Mouse (Mus musculus): ENCODE measurements around the gene Lcor. TPM values are rescaled to one million over a fixed set of nuclear protein-coding genes. Genes with fewer than 3 reads are reported as not detected.

Lcor gene
- polyA plus RNA-seq, 1 experiment = 0.19 TPM

- H3K27me3 ChIP-seq (replicated peaks) = no peaks in the 10 kb centered on the region
- H3K36me3 ChIP-seq (replicated peaks; ENCODE audit: low read length) = no peaks in the 10 kb centered on the region
- H3K9me3 ChIP-seq = no peaks in the 10 kb centered on the region
- H3K4me1 ChIP-seq = peaks cover 68% of the 10 kb centered on the region
- H3K4me3 ChIP-seq (replicated peaks) = no peak overlapping the region
- TF ChIP-seq FLI1 (IDR thresholded peaks at IDR 0.05; ENCODE audit: low read length) (no peak), GATA1 (IDR thresholded peaks at IDR 0.05; ENCODE audit: borderline replicate concordance, low read length) (no peak)
Observed at GRCm38 (mm10) chr19:41447166-41447565, 35.3 kb upstream of the Lcor start.

GRCm38 (mm10) chr19:41447760-41448159 is 34.7 kb upstream of the Lcor start:
- no peaks in the 10 kb centered on the region for H3K27me3 ChIP-seq (replicated peaks)
- TF ChIP-seq GATA1 (IDR thresholded peaks at IDR 0.05; ENCODE audit: borderline replicate concordance, low read length) = no peak
- TF ChIP-seq FLI1 (IDR thresholded peaks at IDR 0.05; ENCODE audit: low read length) = no peak

DNA sequence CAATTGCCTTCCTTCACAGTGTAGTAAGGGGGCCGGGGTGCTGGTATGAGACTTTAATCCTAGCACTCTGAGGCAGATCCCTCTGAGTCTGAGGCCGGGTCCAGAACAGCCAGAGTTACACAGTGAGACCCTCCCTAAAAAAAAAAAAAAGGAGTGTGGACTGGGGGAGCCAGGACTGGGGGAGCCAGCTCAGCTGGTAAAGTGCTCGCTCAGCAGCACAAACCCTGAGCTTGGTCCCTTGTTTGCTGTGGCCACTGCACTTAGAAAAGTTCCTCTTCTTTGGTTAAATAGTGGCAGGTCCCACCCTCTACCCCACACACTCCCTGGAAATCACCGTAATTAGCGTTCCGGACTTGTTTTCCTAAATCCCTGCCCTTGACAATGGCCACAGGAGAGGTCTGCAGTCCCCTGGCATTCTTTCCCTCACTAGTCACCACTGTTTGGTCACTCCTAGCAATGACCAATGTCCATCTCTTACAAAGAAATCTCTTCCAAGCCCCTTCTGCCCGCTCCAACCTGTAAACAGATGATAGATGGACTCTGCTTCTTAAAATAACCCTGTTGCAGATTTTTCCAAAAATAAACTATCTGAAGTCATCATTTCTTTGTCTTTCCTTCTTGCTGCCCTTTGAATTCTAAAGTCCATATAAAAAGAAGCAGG is 32.9 kb upstream of the Lcor start:
- H3K27me3 ChIP-seq (replicated peaks) = no peaks in the 10 kb centered on the region
- H3K4me1 ChIP-seq = peaks cover 66% of the 10 kb centered on the region
- H3K36me3 ChIP-seq (replicated peaks; ENCODE audit: low read length) = peaks cover 6% of the 10 kb centered on the region
- H3K9me3 ChIP-seq = peaks cover 8% of the 10 kb centered on the region
- no peak for TF ChIP-seq GATA1 (IDR thresholded peaks at IDR 0.05; ENCODE audit: borderline replicate concordance, low read length)
- no peak for TF ChIP-seq FLI1 (IDR thresholded peaks at IDR 0.05; ENCODE audit: low read length)
- no peak overlapping the region for H3K4me3 ChIP-seq (replicated peaks)

More at GRCm38 (mm10) chr19:41447760-41448159, 34.7 kb upstream of the Lcor start:
- no peaks in the 10 kb centered on the region for H3K9me3 ChIP-seq
- no peaks in the 10 kb centered on the region for H3K36me3 ChIP-seq (replicated peaks; ENCODE audit: low read length)
- no peak overlapping the region for H3K4me3 ChIP-seq (replicated peaks)
- peaks cover 68% of the 10 kb centered on the region for H3K4me1 ChIP-seq

DNA sequence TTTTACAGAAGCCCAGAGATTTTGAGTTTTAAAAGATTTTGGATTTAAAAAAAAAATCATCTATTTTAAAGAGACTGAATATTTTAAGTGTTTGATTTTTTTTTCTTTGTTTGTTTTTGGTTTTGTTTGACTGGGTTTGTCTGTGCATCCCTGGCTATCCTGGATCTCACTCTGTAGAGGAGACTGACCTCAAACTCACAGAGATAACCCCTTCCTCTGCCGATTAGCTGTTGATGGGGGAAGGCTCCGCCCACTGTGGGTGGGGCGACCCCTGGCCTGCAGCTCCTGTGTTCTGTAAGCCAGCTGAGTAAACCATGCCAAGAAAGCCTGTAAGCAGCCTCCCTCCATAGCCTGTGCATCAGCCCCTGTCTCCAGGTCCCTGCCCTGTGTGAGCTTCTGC is 30.3 kb upstream of the Lcor start:
- Histone ChIP-seq H3K4me3 (replicated peaks) (peak overlapping the region; percentile 50), H3K4me1 (peaks cover 60% of the 10 kb centered on the region)
- TF ChIP-seq FLI1 (IDR thresholded peaks at IDR 0.05; ENCODE audit: low read length) (no peak), GATA1 (IDR thresholded peaks at IDR 0.05; ENCODE audit: borderline replicate concordance, low read length) (no peak)

GRCm38 (mm10) chr19:41454601-41455000 is 27.8 kb upstream of the Lcor start:
- Histone ChIP-seq H3K4me3 (replicated peaks) (peak overlapping the region; percentile 85), H3K4me1 (peaks cover 62% of the 10 kb centered on the region), H3K36me3 (replicated peaks; ENCODE audit: low read length) (peaks cover 19% of the 10 kb centered on the region), H3K27me3 (replicated peaks) (no peaks in the 10 kb centered on the region), H3K9me3 (peaks cover 18% of the 10 kb centered on the region)
- no peak for TF ChIP-seq GATA1 (IDR thresholded peaks at IDR 0.05; ENCODE audit: borderline replicate concordance, low read length)
- no peak for TF ChIP-seq FLI1 (IDR thresholded peaks at IDR 0.05; ENCODE audit: low read length)

More for the DNA sequence above, 30.3 kb upstream of the Lcor start:
- H3K27me3 ChIP-seq (replicated peaks) = no peaks in the 10 kb centered on the region
- peaks cover 19% of the 10 kb centered on the region for H3K36me3 ChIP-seq (replicated peaks; ENCODE audit: low read length)
- H3K9me3 ChIP-seq = peaks cover 18% of the 10 kb centered on the region

GRCm38 (mm10) chr19:41455091-41455626 is 27.3 kb upstream of the Lcor start:
- peaks cover 58% of the 10 kb centered on the region for H3K4me1 ChIP-seq
- H3K36me3 ChIP-seq (replicated peaks; ENCODE audit: low read length) = peaks cover 19% of the 10 kb centered on the region
- H3K27me3 ChIP-seq (replicated peaks) = no peaks in the 10 kb centered on the region
- no peak for TF ChIP-seq FLI1 (IDR thresholded peaks at IDR 0.05; ENCODE audit: low read length)
- no peak for TF ChIP-seq GATA1 (IDR thresholded peaks at IDR 0.05; ENCODE audit: borderline replicate concordance, low read length)
- peaks cover 18% of the 10 kb centered on the region for H3K9me3 ChIP-seq
- H3K4me3 ChIP-seq (replicated peaks) = peak overlapping the region; percentile 85

DNA sequence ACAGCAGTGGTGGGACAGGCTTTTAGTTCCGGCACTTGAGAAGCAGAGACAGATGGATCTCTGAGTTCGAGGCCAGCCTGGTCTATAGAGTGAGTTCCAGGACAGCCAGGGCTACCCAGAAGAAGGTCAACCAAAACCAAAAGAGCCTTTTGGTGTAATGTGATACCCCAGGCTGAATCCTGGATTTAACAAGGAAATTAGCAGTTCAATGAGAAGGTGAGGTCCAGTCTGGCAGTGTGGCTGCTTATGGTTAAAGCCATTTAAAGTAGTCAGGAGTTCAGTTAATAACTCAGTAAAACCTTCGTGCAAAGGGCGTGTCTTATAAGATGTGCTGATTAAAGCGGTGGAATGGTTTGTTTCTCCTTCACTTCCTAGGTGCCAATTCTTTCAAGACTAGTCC is 25.3 kb upstream of the Lcor start:
- peaks cover 21% of the 10 kb centered on the region for H3K36me3 ChIP-seq (replicated peaks; ENCODE audit: low read length)
- no peak overlapping the region for H3K4me3 ChIP-seq (replicated peaks)
- H3K4me1 ChIP-seq = peaks cover 39% of the 10 kb centered on the region
- peaks cover 18% of the 10 kb centered on the region for H3K9me3 ChIP-seq
- no peaks in the 10 kb centered on the region for H3K27me3 ChIP-seq (replicated peaks)
- TF ChIP-seq FLI1 (IDR thresholded peaks at IDR 0.05; ENCODE audit: low read length) = no peak
- TF ChIP-seq GATA1 (IDR thresholded peaks at IDR 0.05; ENCODE audit: borderline replicate concordance, low read length) = no peak

DNA sequence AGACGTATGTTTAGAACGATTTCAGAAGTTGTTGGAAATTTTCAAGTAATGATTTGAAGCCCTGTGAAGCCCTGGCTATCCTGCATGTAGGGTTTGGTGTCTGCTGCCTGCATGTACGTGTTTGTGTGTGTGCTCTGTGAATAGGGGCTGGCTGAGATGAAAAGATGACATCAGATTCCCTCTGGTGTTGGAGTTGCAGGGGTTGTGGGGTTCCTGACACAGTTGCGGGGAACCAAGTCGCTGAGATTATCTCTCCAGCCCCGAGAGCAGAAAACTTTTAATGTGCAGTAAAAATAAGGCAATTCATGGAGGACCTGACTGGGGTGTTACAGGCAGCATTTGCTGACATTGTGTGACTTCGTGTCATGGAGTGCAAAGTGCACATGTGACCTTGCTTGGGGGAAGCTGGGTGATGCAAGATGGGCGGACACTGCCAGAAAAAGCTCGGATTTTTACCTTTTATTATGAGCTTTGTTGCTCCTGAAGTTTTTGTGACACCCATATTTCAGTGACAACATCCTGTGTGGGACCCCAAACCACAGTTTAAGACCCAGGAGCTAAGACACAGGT is 20.2 kb upstream of the Lcor start:
- peaks cover 12% of the 10 kb centered on the region for H3K4me1 ChIP-seq
- H3K9me3 ChIP-seq = no peaks in the 10 kb centered on the region
- no peaks in the 10 kb centered on the region for H3K27me3 ChIP-seq (replicated peaks)
- no peak overlapping the region for H3K4me3 ChIP-seq (replicated peaks)
- TF ChIP-seq GATA1 (IDR thresholded peaks at IDR 0.05; ENCODE audit: borderline replicate concordance, low read length) (no peak), FLI1 (IDR thresholded peaks at IDR 0.05; ENCODE audit: low read length) (no peak)
- H3K36me3 ChIP-seq (replicated peaks; ENCODE audit: low read length) = peaks cover 2% of the 10 kb centered on the region

DNA sequence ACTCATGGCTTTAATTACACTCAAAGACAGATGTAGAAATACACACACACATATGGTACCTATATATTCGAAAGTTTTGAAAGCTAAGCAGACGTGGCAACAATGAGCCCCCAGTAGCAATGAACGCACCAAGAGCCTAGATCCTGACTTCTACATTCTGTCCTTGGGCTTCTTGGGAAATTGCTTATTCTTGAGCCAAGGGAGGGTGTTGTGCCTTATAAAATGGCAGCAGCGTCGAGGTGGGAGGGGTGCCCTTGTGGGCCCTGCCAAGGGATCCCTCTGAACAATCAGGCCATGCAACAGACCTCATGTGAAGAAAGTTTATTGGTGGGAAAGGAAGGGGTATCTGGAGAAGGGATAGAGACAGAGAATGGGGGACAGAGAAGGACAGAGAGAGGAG is 18.6 kb upstream of the Lcor start:
- Histone ChIP-seq H3K36me3 (replicated peaks; ENCODE audit: low read length) (peaks cover 2% of the 10 kb centered on the region), H3K9me3 (no peaks in the 10 kb centered on the region), H3K4me3 (replicated peaks) (no peak overlapping the region), H3K4me1 (peaks cover 8% of the 10 kb centered on the region), H3K27me3 (replicated peaks) (no peaks in the 10 kb centered on the region)
- TF ChIP-seq FLI1 (IDR thresholded peaks at IDR 0.05; ENCODE audit: low read length) (no peak), GATA1 (IDR thresholded peaks at IDR 0.05; ENCODE audit: borderline replicate concordance, low read length) (no peak)

GRCm38 (mm10) chr19:41466475-41466874 is 16.0 kb upstream of the Lcor start:
- Histone ChIP-seq H3K4me1 (peaks cover 8% of the 10 kb centered on the region), H3K9me3 (no peaks in the 10 kb centered on the region), H3K27me3 (replicated peaks) (no peaks in the 10 kb centered on the region), H3K4me3 (replicated peaks) (no peak overlapping the region), H3K36me3 (replicated peaks; ENCODE audit: low read length) (peaks cover 2% of the 10 kb centered on the region)
- TF ChIP-seq GATA1 (IDR thresholded peaks at IDR 0.05; ENCODE audit: borderline replicate concordance, low read length) = no peak
- no peak for TF ChIP-seq FLI1 (IDR thresholded peaks at IDR 0.05; ENCODE audit: low read length)

Measured in megakaryocyte, embryonic 14.5 days (primary cell).